Mouse (Mus musculus): ENCODE measurements around the gene Ptpre.
A peak's percentile ranks its signal among the peaks of the same experiment; 100 is the strongest.

The Ptpre gene

DNA sequence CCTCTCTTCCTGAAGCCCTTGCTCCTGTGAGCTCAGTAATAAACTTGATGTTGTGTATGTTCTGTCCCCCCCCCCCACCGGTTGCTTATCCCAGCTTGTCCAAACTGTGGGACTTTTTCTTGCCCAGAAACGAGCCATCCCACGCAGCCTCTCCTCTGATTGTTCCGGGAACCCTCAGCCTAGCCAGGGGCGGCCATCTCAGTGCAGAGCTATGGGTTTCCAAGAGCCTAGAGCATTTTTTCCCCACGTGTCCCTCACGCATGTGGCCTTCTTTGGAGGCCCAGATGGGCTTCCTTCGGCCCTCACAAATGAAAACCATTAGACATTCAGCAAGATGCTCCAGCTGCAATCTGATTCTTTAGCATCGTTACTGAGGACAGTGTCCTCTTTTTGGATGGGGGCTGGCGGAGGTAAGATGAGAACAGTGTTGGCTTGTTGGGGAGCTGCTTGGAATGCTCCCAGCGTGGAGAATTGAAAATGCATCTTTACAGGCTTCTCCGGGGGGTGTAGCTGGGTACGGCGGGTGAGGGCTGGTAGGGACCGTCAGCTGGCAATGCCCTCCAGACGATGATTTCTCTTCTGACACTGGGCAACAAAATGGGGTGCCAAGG, 41.5 kb downstream of the Ptpre start:
- DNase-seq (ENCODE audit: low spot score) = peak; percentile 28

DNA sequence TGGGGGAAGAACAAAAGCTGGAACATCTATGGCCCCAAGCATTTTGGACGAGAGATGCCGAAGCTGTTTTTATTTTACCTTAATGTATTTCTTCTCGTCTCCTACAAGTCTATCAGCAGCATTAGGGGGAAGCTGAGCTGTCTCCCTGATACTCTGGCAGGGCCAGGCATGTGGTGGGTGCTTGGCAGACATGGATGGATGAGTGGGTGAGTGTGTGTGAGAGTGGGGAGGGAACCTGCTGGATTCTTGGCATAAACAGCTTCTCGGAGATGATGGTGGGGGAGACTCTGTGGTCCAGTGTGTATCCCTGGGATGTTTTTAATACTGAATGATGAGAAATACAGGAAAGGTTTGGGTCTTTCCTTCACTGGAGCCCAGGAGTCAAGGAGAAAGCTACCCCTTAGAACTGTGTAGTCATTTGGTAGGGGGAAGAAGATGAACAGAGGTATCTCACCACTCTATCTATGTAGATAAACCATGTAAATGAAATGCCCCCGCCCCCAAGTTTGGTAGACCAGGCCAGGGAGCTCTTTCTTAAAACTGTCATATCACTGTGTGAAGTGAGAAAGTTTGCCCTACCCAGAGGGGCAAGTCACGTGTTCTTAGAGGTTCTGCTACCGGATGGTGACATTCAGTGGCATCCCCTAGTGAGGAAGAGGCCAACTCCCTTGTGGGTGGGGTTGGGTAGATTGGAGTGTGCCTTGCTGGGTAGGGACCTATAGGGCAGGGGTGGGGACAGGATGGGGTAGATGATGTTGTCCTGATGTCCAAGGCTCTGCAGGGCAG, 43.2 kb downstream of the Ptpre start:
- peak; percentile 60 for DNase-seq (ENCODE audit: low spot score)

DNA sequence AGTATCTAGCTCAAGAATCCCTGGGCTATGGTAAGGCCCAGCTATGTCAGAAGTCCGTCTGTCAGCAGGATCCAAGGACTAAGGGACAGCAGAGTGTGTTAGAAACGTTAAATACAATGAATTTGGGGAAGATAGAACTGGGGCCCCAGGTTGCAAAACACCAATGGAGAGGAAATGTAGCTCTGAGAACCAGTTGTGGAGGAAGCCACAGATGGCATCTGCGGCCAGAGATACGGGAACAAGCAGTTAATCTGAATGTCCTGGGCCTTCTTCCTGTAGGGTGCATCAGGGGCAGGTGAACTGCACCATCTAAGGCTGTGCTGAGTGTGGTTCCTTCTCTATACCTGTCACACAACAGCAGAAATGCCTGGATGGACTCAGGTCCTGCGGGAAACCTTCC, 43.8 kb downstream of the Ptpre start:
- no peak for DNase-seq (ENCODE audit: low spot score)

DNA sequence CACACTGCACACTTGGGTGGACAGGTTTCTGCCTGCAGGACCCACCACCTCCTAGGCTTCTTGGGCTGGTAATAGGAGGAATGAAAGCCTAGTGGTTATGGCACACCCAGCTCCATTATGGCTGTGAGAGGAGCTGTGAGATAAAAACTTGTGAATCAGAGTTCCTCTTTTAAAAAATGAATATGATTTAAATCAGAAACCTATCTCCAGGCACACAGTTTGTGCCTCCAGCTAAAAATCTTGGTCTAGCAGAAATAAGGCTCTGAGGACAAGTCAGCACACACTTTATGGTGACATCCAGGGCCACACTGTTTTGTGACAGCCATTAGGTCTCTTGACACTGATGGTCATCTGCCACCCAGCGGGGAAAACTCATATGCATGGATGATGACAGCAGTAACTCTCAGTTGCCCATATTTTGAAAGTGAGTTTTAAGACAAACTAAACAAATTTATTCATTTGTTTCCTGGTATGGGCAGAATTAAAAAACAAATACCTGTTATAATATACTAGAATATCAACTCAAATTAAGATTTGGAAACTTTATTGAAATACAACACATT, 47.9 kb downstream of the Ptpre start:
- no peak for DNase-seq (ENCODE audit: low spot score)

DNA sequence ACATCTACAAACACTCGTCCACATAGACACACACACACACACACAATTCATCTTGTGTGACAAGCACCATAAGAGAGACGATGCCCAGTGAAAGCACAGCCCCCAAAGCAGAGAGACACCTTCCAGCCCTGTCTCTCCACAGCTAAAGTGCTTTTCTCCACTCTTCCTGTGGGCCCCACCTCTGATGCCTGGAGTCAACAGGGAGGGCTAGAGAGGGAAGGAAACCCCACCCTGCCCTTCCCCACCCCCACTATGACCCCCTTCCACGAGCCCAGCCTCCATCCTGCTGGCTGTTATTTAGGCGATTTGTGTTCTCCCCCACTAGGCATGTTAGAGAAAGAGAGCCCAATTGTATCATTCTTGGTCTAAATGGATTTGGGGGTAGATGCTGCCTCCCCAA, 49.1 kb downstream of the Ptpre start:
- DNase-seq (ENCODE audit: low spot score) = no peak

DNA sequence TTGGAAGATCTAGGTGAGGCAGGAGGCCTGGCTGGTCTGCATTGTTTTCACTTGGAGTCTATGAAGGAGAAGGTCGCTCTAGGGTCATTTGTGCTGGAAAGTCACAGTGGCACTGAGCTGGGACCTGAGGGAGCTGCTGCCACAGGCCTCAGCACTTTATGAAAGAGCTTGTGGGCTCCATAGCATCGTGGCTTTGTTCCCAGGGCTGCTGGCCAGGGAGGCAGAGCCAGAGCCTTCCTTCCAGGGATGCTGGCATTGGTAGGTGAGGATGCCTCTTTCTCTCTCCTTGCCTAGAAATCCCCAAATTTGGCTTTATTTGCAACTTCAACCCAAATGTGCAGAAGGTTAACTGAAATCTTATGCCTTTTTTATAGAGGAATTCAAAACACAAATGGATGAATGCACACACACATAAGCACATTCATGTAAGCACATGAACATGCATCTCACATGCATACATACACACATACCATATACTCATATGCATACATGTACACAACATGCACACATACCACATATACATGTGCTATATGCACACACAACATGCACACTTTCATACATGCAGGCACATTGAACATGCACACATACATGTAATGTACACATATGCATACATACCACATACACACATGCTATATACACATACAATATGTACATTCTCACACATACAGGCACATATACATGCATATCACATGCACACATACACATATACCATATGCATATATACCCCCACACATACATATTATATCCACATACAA, 50.7 kb downstream of the Ptpre start:
- DNase-seq (ENCODE audit: low spot score) = no peak

DNA sequence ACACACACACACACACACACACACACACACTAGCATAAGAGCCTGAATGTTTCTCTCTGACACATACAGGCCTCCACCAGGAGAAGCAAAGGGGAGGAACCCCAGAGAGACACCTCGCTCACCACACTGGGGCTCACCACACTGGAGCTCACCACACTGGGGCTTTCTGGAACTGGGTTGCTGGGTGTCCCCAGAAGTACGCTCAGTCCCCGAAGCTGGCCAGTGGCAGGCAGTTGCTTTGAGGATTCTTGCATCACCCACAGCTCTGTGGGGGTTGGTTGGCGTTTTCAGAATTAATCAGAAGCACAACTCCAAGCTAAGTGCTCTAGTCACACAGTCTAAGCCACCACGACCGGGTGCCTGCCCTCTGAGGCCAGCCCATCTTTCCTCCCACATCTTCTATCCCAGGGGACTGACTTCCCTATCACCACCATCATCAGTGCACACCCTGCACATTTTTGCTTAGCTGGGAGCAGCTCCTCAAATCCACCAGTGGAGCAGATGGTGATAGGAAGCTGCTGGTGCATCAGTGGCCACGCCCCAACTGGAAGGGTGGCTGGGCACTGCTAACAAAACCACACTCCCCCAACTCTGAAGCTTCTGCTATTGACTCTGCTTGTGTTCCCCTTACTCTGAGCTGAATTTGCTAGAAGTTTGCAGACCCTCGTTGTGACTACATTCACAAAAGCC, 51.5 kb downstream of the Ptpre start:
- DNase-seq (ENCODE audit: low spot score) = peak; percentile 29

DNA sequence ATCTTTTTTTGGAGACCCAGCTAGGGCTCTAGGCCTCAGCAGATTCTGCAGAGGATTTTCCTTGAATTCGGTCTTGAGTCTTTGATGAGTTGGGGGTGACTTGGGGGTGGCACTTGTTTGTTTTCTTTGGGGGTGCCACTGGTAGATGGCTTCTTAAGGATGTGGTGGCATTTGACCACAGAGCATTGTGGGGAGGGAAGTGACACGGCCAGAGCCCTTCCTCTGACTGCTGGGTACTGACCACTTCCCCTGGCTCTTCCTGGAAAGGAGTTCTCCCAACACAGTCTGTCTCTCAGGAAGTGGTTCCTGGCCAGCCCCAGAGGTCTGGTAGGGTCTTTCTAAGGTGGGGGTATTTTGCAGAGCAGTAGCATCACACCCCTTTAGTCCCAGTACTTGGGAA, 54.2 kb downstream of the Ptpre start:
- no peak for DNase-seq (ENCODE audit: low spot score)

DNA sequence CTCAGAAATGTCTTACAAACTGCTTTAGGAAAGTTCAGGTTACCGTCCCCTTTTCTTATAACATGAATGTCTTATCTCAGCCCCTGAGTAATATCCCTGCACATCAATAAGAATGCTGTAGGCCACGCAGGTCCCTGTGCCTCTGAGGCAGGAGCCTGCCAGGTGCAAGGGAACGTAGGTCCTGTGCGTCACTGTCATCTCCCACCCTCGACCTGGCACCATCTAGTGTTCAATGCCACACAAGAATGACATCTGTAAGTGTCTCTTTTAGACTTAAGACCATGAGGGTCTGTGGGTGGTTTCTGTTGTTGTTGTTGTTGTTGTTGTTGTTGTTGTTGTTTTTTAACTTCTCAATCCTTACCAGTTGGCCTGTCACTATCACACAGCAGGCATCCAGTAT, 56.0 kb downstream of the Ptpre start:
- DNase-seq (ENCODE audit: low spot score) = no peak

DNA sequence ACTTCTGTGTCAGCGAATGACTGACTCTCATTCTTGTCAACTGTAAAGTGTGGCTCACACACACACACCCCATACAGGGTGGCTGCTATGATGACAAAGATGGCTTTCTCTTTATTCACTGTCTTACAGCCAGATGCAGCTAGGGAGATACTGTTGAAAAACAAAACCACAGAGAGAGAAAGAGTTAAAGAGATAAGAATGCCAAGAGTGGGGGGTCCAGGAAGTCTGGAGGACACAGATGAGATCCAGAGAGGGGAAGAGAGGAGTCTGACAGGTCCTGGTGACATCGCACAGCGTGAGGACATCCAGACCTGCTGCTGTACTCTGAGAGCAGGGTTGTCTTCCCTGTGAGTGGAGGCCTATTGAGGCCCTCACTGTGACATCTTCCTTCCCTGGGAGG, 56.5 kb downstream of the Ptpre start:
- no peak for DNase-seq (ENCODE audit: low spot score)

DNA sequence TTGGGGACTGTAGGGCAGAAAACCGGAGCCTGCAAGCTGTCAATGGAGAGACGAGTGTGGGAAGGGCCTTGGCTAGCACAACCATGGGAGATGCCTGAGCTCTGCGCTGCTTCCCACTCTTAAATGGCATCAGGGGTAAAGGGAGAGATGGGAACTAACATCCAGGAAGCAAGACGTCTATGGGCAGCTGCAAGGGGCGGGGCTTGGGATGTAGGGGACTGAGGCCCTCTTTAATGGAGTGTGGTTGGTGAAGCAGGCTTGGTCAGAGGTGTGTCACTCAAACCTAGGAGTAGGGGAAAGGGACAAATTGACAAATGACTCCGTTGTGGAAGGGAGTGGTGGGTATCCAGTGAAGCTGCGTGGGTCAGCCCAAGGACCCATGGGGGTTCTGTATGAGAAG, 57.4 kb downstream of the Ptpre start:
- DNase-seq (ENCODE audit: low spot score) = no peak

DNA sequence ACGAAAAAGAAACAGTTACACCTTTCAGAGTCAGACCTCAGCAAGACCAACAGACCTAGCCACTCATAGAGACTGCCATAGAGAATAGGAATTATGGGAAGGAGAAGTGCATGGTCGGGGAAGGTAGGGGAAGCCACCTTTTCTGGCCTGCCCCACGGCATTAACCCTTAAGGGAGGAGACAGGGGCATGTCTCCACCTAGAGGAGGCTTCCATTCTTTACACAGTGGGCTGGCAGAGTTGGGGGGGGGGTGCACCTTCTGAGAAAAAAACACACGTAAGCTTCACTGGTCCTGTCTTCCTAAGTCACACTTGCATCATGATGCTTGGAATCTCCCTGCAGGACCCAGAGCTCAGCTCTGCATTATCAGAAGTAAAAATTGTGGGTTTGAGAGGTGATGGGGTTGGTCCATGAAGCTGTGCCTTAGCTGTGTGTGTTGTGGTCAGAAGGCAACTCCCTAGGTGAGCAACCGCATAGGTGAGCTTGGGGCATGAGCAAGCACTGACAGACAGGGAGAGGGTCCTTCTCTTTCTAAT, 58.4 kb downstream of the Ptpre start:
- no peak for DNase-seq (ENCODE audit: low spot score)

DNA sequence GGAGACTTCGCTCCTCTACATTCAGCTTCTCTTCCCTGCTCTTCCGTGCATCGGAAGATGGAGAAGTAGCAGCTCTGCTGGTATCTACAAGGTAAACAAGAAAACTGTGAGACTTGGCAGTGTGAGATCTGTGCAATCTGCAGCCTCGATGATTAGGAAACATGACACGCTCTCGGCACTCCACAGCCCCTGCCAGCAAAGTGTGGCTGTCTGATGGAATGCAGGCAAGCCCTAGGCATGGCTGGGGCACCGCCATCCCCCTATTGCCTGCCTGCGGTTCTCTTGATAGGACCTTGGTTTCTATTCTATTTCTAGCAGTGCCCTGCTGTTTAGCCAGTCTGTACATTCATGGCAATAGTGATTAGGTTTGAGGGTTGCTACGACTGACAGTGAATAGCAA, 59.7 kb downstream of the Ptpre start:
- DNase-seq (ENCODE audit: low spot score) = no peak

DNA sequence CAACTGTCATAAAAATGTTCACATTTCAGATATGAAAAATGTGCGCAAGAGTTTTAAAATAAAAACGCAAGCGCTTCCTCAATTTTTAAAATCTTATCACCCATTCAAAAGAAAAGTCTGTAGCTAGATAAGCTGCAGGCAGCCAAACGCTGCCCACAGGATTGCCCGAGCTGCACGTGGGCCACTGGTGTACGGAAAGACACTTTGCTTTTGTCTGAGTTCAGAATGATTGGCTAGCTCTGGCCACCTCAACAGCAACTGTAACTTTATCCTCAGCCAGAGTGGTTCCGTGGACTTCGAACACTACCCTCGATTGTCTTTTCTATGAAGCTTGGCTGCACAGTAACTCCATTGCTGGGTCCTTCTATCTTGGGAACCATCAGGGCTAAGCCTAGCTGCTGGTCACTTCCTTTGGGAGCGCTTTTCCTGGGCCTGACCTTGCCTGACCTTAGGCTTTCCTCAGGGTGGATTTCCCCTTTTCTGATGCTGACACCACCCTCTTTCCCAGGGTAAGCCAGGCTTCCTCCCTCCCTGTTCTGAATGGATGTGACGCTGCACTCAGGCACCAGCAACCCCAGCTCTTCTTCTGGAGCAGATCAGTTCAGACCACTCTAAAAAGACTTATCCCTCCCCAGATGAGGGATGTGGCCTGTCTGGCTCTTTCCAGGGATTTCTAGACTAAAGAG, 60.5 kb downstream of the Ptpre start:
- DNase-seq (ENCODE audit: low spot score) = no peak

DNA sequence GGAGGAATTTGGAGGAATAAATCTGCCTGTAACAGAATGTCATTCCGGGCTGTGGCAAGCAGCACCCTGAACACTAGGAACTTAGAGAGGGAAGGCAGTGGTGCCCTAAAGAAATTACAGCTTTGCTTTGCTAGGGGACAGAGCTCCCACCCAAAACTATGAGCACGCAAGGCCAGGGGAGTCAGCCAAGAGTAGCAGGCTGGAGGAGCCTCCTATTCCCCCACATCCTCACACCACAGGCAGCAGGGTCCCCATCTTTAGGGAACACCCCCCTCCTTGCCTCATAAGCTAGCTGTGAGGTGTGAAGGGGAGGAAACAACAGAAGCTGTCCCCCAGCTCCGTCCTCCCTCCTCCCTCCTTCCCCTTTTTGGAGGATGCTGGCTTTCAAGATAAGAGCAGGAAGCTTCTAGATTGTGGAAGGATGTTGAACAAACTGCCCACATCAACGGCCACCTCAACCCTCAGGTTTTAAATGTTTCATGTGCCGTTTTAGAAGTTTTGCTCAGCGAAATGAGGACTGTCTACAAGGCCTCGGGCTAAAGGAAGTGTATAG, 61.1 kb downstream of the Ptpre start:
- DNase-seq (ENCODE audit: low spot score) = no peak

DNA sequence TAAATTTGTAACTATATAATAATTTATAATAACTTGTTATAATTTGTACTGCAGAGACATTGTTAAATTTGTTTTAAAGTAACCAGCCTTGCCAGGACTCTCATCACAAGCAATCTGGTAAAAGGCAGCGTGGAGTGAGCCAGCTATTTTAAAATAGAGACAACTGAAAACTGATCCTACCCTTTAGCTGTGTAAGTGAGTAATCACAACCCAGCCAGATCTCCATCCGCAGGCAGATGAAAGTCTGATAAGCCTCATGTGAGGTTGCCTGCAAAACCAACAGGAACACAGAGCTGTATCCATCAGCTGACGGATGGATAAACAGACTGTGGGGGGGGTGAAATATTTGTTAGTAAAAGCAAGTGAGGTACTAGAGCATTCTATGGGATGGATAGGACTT, 62.8 kb downstream of the Ptpre start:
- peak; percentile 47 for DNase-seq (ENCODE audit: low spot score)

DNA sequence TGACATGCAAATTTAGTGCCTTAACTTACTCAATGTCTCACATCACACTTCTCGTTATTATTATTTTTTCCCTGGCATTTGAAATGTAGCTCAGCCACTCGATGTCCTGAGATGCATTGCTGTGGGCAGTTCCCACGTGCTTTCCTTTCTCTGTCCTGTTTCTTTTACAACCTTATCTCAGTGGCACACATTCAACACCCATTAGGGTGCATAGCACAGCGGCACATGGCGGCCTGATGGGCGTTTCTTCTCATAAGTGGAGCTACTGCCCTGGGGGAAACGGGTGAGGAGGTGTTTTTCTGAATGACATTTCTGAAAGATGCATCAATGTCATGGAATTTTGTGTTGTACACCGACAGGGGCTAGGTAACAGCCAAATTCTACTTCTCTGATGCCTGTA, 64.3 kb downstream of the Ptpre start:
- DNase-seq (ENCODE audit: low spot score) = no peak

DNA sequence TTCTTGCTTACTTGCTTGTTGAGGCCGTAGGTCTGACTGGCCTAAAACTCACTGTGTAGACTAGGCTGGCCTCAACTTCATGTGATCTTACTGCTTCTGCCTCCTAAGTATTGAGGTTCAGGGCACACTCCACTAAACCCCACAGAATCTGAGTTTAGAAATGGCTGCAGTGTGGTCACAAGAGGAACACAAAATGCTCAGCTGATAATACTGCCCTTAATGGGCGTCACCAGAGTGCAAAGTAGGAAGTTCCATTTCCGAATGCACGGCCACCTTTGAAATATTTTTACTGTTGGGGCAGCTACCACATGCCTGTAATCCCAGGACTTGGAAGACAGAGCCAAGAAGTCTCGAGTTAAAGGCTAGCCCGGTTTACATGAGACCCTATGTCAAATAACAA, 65.0 kb downstream of the Ptpre start:
- no peak for DNase-seq (ENCODE audit: low spot score)

DNA sequence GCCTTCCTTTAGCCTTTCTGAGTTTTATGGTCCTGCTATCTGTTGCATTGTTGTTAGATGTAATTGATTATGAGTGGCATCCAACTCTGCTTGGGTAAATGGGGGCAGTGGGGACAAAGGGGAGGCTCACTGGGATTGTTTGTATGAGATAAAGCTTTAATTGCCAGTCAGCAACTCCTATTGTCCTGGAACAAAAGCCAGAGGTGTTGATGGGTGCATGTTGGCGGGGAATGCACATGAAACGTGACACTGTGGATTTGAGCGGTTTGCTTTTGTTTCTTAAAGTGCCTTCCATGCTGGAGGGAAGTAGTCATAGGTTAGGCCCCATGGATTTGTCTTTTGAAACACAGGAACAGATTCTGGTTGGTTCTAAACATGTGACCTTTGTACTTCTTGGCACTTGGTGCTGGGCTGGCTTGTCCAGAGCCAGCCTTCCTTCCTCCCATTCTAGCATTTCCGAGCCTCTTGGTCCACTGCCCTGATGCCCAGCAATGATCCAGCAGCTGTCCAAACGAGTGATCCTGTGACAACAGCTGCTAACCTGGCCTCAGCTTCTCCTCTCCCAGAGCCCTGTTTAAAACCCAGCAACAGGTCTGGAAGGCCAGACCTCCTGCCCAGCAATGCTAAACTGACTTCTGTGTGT, 65.7 kb downstream of the Ptpre start:
- DNase-seq (ENCODE audit: low spot score) = no peak

DNA sequence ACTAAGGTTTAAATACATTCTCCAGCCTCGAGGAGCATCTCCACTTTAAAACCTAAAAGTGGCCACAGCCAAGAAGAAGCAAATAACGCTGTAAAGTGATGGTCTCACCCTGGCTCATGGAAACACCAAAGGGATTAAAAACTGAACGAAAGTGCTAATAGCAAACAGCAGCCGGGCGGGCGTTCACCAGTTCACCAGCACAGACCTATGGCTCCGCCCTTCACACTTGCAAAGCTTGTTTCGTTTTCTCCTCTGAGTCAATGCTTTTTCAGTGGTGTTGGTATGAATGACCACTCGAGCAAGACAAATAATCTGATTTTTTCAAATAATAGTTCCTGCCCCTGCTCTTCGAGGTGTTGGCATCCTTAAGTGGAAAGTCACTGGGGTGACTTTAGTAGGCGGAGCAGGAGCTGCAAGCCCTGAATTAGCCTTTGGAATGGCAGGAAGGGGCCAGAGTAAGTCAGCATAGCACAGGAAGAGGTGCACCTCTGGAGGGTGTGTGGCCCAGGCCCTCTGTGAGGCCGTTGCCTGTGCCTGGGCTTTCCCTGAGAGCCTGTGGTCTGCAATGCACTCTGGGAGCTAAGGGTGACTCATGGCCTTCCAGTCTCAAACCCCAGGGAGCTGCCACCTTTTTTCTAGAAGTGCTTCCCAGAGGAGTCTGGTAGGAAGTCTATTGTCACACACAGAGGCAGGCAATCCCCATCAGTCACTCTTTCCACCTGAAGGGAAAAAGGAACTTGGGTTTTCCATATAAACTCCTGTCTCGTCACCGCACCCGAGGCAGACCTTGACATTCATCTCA, 67.9 kb downstream of the Ptpre start:
- DNase-seq (ENCODE audit: low spot score) = no peak
